Mouse (Mus musculus): ENCODE measurements around the gene 2900092C05Rik.
A peak's percentile ranks its signal among the peaks of the same experiment; 100 is the strongest.

The 2900092C05Rik gene

GRCm38 (mm10) chr7:12512217-12512616 is at the start of gene 2900092C05Rik:
Gene 2900092C05Rik, plus strand, starts transcription at chr7:12512517.
- no peak for DNase-seq

DNA sequence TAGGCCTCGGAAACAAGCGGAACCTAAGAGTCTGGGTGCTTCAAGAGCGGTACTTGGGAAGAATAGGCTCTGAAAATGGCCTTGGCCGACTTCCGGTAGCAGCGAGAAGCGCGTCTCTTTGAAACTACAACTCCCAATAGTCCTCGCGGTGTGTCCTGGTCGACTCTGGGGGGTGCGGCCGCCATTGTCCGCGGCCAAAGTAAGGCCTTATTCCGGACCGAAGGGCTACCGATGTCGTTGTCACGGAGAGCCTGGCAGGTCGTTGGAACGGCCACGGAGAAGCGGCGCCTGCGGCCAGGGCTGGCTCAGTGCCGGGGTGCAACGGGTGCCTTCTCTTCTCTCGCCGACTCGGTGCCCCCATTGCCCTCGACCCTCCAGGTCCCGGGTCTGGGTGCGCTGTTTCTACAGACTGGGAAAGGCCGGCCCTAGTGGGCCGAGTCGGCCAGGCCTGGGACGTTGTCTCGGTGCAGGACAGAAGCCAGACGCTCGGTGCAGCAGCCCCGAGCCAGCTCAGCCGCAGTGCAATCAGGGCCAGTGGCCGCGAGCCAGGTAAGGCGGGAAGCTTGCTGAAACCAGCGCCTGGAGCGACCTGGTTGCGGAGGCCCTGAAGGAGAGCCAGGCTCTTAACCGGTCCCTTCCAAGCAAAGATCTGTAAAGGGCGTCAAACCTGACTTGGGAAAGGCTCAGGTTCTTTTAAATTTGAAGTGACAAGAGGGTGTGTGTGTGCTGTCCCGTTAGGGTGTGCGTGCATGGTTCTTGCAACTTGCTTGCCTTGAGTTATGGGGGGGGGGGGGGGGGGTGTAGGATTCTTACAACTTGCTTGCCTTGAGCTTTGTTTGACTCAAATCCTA is 33.9 kb upstream of the 2900092C05Rik start, which contains the start of gene Zfp606:
Gene Zfp606 (plus strand): TSS at position 136 of the 851 bp plus-strand sequence.
- DNase-seq: peak; percentile 85

- DNase-seq: no peak
Measured at GRCm38 (mm10) chr7:12479009-12479346, 33.3 kb upstream of the 2900092C05Rik start.

DNA sequence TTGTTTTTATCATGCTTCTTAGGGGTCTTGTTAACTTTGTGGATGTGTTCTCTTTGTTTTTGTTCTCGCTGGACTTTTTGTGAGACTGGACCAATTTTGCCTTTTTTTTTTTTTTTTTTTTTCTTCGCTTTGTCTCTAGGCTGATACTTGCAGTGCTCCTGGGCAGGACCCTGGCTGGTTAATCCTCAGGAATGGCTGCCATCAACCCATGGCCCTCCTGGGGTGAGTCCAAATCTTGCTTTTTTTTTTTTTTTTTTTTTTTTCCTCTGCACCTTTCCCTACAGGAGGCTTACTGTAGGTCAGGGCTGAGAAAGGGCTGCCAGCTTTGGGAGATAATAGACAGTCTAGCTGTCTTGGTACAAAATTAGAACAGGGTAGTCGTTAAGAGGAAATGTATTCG is 32.8 kb upstream of the 2900092C05Rik start:
- no peak for DNase-seq

DNA sequence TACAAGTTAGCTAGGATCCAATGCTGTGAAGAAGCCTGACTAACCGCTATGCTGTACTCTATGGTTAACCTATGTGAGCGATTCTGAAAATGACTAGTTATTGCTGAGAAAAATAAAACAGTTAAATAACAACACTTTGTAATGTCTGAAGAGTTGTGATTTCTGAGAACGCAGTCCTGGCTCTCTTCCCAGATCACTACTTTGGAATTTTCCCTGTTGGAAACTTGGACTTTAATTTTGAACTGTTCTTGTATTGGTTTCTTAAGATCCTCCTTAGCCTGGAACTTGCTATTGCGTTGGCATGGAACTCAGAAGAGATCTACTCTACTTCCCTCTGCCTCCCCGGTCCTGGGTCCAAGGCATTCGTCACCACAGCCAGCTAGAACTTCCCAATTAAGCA is 28.5 kb upstream of the 2900092C05Rik start:
- no peak for DNase-seq

- DNase-seq: no peak
Measured at GRCm38 (mm10) chr7:12485956-12486355, 26.4 kb upstream of the 2900092C05Rik start.

DNA sequence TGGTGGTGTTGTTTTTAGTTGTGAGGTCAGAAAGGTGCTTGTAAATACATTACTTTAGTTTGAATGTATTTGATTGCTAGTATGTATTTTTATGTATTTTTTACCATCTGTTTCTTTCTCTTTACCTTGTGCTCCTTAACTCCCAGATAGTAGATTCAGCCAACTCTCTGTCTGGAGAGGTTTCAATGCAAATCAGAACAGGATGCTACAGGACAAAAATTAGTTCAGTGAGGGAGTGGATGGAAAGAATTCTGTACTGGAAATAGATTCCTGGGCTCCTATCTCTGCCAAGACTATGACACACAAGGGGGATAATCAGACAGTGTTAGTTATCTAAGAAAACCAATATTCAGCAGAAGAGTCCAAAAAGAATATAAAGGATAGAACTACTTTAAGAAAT is 25.6 kb upstream of the 2900092C05Rik start:
- no peak for DNase-seq

DNA sequence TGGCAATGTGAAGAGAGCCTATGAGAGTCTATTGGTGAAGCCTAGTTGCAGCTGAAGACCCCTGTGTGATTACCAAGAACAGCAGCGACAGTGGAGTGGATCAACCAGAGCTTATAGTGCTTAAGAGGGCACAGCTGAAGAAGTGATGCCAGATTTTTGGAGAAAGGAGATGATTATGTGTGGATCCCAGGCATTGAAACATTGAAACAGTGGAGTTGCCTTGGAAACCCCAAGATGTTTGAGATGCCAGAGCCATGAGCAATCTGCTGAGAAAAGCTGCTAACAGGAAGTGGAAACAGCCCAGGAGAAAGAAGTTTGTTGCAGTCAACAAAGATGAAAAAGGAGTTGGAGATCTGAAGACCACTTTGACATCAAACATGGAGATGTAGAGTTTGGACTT is 1.4 kb upstream of the 2900092C05Rik start:
- no peak for DNase-seq

Data from lung, postnatal 14 days (tissue).